Mouse (Mus musculus): ENCODE results near the gene Samd9l.
A peak's percentile ranks its signal among the peaks of the same experiment; 100 is the strongest.
"Not testable (repeated sequence)": the region's sequence is repeated elsewhere in the genome, so short reads cannot be mapped to it uniquely, and the experiment has no call there.

The Samd9l gene

DNA sequence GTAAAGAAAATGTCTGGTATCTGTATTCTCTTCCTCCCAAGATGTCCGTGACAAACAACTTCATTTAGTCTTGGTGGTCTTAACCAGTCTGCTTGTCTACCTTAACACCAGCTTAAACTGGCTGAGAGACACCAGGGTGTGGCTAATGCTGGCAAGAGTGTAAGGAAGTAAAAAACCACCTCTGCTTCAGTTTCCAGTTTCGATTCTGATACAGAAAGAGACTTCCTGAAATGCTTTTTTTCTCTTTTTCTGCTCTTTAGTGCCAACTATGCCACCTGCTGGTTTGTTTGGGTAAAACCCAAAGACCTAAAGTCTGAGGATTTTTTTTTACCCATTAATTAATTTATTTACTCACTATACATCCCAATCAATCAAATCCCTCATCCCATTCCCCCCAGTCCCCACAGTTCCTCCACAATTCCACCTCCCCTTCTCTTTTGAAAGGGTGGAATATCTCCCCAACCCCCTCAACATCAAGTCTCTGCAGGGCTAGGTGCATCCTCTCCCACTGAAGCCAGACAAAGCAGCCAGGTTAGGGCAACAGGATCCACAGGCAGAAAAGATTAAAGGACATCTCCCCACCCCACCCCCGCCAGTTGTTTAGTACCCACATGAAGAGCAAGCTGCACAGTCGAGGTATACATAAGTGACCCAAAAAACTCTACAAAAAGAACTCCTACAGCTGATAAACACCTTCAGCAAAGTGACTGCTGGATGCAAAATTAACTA, at the start of gene Samd9l:
Gene Samd9l (minus strand): TSS at position 233 of the 729 bp plus-strand sequence.
- DNase-seq, result peak; percentile 4

DNA sequence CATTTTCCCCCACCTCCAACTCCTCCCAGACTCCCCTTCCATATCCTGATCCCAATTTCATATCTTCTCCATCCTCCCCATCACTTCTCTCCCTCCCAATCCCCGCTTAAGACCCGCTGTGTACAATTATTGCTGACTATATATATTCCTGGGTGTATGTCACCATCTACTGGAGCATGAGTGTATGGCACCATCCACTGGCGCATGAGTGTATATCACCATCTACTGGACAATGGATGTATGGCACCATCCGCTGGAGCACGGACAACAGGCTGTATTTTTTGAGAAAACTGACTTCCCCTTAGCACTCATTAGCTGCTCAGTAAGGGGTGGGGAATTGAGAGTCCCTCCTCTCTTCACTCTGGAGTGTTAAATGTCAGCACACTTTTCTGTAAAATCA, 48.0 kb upstream of the Samd9l start:
- DNase-seq, result peak; percentile 48

DNA sequence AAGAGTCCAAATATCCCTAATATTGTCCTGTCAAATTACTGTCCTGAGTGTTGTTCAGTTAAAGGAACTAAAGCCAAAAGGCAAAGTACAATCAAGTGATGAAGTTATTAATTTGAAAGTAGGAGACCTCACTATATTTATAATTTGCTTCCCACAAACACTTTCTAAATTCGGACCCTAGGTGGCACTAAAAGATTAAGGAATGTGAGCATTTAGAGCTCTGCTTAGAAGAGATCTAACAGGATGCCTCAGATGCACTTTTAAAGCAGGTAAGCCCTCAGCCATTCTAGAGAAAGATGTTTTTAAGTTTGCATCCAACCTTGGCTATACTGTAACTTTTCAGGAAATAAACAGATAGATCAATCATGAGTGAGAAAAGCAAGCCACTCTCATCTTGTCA, 44.5 kb upstream of the Samd9l start:
- no peak for DNase-seq

DNA sequence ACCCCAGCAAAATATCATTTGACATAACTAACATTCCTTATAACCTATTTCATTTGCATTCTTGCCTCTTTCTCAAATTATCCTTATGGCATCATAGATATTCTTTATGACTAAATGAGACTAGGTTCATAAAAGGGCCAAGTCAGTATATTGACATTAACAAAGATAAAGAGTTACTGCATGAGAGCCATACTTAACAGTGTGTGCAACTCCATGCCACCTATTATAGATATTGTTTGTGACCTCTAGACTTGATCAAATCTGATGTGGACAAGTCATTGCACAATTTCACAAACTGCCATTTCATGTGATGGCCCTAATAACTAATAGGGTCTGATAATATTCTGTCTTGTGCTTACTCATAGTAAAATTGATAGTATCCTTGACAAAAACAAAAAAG, 36.7 kb upstream of the Samd9l start:
- no peak for DNase-seq

DNA sequence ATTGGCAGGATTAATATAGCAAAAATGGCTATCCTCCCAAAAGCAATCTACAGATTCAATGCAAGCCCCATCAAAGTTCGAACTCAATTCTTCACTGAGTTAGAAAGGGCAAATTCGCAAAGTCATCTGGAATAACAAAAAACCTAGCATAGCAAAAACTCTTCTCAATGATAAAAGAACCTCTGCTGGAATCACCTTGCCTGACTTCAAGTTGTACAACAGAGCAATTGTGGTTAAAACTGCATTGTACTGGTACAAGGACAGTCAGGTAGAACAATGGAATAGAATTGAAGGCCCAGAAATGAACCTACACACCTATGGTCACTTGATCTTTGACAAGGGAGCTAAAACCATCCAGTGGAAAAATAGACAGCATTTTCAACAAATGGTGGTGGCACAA, 31.6 kb upstream of the Samd9l start:
- not testable (repeated sequence) for DNase-seq

DNA sequence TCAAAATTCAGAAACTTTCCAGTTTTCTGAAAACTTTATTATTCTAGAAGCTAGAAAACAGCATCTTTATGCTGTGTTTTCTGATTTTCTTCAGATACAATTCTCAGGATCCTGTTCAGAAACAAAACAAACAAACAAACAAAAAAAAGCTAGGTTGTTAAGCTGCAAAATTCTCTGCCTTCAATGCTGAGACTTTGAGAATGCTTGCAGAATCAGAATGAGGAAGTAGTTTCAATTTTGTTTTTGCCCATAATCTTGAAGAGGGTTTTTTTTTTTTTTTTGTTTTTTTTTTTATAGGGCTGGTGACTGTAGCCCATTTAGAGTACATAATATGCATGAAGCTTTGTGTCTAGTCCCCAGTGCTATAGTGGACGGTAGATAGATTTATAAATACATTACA, 27.7 kb upstream of the Samd9l start:
- DNase-seq, result no peak

DNA sequence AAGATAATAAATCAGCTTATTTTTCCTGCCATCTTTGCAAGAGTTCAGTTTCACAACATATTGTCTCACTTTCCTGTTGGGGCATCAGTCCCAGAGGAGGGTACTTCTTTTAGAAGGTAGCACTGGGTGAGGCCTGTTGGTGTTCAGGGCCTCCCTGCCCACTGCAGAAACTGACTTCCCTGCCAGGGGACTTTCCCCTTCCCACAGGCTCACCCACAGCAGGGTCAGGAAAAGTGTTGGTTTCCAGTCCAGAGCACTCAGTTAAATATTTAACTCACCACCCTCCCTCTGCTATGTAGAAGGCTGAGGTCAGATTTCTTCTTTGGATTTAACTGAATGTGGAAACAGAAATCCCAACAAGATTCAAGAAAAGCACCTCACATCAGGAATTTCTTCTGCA, 26.0 kb upstream of the Samd9l start:
- not testable (repeated sequence) for DNase-seq

DNA sequence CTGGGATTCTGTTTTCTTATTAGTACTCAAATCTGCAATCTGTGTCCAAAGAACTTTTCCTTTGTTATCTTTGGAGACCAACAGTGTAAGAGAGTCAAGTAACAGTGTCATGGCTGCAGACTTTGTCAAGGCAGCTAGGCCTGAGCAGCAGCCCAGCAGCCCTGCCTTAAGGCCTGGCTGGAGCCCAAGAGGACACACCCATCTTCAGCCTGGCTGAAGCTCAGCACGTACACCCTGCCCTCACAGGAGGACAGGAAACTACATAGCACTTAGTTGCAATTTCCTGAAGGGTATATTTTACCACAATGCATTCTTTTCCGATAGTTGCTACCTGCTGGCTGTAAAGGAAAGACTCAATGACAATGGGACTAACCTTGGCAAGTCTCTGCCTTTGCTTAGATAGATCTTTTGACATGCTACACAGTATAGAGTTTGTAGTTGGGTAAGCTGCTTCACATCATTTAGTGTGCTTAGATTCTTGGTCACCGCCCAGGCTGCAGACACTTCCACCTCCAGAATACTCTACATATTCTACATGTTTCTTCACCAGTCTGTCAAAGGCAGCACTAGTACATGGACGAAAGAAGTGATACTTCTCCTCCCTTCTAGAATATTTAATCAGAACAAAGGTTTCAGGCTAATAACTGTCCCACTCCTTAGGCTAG, 25.4 kb upstream of the Samd9l start:
- DNase-seq, result not testable (repeated sequence)

DNA sequence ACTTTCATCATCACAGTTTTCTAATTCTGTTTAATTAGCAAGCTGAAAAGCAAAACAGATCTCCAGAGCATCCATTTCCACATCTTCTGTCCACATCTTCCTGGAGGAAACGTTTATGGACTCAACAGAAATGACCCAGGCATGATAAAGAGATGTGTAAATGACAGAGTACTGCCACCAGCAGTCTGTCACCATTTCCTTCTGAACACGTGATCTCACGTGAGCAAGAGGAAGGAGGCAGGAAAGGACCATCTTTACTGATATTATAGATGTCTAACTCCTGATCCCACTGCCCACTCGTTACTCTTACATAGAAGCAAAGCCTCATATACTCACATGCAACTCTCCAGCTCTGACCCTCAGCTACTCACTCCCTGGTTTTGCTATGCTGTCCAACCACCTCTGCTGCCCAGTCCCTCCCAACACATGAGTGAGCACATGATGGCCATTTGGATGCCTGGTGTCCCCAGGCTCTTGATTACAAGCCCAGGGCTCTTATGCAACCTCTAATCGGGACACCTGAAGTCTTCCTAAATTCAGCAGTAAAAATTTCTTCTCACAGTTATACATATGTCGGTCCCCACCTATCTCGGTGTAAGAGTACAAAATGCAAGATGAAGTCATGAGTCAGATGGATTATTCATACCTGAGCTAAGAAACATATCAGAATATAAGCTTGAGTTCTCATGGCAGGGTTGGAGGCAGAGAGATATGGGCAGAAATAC, 2.0 kb downstream of the Samd9l start:
- not testable (repeated sequence) for DNase-seq

DNA sequence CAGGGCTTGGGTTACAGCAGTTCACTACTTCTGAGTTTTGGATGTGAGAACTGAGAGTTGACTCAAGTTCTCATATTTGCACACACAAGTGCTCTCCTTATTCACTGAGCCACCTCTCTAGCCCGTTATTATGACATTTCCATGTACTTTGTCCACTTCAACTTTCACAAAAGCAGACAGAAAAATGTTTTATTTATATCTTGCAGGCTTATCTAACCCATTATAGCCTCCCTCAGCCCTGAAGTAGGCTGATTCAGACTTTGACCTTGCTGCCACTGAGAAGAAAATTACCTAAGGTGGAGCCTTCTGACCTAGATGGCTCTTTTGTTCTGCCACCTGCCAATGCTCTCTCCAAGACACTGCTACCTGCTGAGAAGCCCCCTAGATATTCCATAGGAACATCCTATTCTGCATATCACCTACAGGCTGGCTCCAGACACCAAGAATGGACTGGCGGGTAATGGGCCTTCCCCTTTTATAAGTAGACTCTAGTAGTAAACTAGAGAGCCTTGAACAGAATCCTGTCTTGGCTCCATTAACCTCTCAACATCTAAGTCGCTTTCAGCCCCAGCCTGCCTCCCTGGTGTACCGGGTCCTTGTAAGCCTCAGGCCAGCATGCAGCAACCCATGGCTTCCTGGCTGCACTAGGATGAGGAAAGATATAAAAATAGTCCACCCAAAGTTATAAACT, 3.3 kb downstream of the Samd9l start:
- DNase-seq, result not testable (repeated sequence)

DNA sequence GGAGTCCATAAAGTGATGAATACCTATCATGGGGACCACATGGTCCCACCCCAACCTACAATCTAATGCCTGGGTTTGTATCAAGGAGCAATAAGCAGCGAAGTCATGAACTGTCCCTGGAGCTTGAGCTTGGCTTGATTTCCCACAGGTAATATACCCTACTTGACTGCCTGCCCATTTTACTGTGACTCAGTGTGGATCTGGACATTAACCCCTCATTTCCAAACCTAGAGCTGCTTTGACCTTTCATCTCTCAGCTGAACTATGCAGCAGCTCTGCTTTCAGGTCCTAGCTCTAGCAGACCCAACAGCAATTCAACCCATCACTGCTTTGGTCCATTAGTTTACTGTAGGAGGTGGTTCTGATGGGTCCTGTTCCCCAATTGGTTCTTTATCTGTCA, 9.4 kb downstream of the Samd9l start:
- DNase-seq, result no peak

DNA sequence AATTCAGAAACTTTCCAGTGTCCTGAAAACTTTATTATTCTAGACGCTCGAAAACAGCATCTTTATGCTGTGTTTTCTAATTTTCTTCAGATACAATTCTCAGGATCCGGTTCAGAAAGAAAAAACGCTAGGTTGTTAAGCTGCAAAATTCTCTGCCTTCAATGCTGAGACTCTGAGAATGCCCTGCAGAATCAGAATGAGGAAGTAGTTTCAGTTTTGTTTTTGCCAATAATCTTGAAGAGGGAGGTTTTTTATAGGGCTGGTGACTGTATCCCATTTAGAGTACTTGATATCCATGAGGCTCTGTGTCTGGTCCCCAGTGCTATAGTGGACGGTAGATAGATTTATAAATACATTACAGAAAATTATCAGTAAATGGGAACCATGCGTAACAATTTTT, 12.8 kb downstream of the Samd9l start:
- no peak for DNase-seq

DNA sequence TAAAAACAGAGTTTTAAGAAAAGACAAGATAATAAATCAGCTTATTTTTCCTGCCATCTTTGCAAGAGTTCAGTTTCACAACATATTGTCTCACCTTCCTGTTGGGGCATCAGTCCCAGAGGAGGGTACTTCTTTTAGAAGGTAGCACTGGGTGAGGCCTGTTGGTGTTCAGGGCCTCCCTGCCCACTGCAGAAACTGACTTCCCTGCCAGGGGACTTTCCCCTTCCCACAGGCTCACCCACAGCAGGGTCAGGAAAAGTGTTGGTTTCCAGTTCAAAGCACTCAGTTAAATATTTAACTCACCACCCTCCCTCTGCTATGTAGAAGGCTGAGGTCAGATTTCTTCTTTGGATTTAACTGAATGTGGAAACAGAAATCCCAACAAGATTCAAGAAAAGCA, 14.6 kb downstream of the Samd9l start:
- DNase-seq, result not testable (repeated sequence)

DNA sequence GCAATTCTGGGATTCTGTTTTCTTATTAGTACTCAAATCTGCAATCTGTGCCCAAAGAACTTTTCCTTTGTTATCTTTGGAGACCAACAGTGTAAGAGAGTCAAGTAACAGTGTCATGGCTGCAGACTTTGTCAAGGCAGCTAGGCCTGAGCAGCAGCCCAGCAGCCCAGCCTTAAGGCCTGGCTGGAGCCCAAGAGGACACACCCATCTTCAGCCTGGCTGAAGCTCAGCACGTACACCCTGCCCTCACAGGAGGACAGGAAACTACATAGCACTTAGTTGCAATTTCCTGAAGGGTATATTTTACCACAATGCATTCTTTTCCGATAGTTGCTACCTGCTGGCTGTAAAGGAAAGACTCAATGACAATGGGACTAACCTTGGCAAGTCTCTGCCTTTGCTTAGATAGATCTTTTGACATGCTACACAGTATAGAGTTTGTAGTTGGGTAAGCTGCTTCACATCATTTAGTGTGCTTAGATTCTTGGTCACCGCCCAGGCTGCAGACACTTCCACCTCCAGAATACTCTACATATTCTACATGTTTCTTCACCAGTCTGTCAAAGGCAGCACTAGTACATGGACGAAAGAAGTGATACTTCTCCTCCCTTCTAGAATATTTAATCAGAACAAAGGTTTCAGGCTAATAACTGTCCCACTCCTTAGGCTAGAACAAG, 15.1 kb downstream of the Samd9l start:
- DNase-seq, result not testable (repeated sequence)

DNA sequence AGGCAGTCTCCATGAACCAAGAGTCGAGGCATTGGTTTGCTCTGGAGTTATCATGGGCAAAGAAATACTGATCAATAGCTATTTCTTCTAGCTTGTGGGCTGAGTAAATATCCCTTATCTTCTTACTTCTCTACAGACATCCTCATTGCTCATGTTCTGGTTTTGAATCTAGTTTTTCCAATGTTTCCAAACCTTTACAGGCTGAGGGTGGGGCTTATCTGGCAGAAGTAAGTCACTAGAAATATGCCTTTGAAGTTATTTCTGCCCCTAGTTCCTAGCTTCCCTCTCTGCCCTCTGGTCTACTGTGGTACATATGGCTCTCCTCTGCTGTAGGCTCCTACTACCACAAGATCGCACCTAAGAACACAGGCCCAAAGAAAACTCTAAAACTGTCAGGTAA, 20.2 kb downstream of the Samd9l start:
- no peak for DNase-seq

DNA sequence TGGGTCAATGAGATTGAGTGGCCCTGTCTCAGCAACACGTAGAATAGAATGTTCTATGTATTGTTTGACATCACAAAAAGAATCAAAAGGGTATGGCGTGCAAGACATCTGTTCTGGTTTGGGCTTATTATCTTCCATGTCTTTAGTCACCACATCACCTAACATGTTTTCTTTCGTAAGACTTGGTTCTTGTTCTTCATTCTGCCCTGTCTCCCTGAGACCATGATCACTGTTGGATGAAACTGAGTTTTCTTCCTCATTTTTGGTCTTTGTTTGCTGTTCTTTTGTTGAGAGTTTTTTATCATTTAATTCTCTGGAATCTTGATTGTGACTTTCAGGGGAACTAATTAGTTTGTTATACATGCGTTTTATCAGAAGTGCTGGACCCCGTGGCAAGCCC, 22.7 kb downstream of the Samd9l start:
- DNase-seq, result no peak

DNA sequence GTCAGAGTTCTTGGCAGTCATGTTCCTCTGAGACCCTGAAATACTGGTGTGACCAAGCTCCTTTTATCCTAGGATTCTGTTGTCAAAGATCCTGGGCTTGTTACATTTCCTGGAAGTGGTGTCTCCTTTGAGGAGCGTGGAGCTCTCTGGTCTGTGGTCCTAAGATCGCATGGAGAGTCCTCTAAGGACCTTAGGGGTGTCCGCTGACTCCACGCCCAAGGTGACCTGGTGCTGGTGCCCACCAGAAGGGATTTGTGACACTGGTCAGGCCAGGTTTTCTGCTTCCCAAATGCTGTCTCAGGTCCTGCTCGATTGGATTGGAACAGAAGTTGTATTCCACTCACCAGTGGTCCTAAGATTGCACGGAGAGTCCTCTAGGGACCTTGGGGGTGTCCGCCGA, 29.8 kb downstream of the Samd9l start:
- DNase-seq, result no peak

DNA sequence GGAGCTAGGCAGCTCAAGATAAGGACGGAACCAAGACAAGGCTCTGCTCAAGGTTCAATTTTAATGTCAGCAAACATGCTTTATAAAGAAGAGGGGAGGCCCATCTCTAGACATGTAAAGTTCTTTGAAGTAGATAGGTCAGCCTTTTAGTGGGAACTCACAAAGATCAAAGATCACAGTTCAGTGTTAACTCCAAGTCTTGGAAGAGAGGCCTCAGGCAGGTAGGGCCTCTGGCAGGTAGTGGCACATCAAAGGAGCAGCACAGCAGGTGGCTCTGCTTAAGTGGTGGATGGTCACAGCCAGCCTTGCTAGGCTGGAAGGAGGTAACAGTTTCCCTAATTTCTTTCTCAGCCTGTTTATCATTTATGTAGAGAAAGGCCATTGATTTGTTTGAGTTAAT, 33.8 kb downstream of the Samd9l start:
- not testable (repeated sequence) for DNase-seq

DNA sequence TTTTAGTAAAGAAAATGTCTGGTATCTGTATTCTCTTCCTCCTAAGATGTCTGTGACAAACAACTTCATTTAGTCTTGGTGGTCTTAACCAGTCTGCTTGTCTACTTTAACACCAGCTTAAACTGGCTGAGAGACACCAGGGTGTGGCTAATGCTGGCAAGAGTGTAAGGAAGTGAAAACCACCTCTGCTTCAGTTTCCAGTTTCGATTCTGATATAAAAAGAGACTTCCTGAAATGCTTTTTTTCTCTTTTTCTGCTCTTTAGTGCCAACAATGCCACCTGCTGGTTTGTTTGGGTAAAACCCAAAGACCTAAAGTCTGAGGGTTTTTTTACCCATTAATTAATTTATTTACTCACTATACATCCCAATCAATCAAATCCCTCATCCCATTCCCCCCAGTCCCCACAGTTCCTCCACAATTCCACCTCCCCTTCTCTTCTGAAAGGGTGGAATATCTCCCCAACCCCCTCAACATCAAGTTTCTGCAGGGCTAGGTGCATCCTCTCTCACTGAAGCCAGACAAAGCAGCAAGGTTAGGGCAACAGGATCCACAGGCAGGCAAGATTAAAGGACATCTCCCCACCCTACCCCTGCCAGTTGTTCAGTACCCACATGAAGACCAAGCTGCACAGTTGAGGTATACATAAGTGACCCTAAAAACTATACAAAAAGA, 53.3 kb downstream of the Samd9l start:
- DNase-seq, result peak; percentile 13

DNA sequence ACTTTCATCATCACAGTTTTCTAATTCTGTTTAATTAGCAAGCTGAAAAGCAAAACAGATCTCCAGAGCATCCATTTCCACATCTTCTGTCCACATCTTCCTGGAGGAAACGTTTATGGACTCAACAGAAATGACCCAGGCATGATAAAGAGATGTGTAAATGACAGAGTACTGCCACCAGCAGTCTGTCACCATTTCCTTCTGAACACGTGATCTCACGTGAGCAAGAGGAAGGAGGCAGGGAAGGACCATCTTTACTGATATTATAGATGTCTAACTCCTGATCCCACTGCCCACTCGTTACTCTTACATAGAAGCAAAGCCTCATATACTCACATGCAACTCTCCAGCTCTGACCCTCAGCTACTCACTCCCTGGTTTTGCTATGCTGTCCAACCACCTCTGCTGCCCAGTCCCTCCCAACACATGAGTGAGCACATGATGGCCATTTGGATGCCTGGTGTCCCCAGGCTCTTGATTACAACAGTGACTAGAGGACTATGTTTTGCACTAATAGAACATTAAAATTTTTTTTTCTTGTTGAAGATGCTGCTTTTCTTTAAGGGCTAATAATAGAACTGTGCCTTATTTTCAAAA, 54.2 kb downstream of the Samd9l start:
- DNase-seq, result not testable (repeated sequence)

DNA sequence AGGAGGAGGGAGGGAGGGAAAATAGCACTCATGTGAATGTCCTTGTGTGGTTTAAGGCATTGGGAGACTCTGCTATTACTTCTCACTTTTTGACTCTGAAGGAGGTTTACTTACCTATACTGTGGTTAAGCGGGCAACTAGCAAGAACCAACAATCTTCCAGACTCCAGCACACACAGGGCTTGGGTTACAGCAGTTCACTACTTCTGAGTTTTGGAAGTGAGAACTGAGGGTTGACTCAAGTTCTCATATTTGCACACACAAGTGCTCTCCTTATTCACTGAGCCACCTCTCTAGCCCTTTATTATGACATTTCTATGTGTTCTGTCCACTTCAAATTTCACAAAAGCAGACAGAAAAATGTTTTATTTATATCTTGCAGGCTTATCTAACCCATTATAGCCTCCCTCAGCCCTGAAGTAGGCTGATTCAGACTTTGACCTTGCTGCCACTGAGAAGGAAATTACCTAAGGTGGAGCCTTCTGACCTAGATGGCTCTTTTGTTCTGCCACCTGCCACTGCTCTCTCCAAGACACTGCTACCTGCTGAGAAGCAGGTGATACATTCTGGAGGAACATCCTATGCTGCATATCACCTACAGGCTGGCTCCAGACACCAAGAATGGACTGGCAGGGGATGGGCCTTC, 55.6 kb downstream of the Samd9l start:
- not testable (repeated sequence) for DNase-seq
